Mouse (Mus musculus) ovary, adult 10 weeks (tissue): ENCODE data around the gene Vil1. TPM values are rescaled to one million over a fixed set of nuclear protein-coding genes. Genes with fewer than 3 reads are reported as not detected.

Experiments
- polyA plus RNA-seq: library from polyadenylated mRNA; stranded (reverse); fragments of 350-450 nt; fragmentation: Illumina TruSeq; extraction: RNeasy Lipid Tissue Mini Kit (QIAGEN cat#74804); gene quantifications from one replicate; pipeline ENCODE4 v1.2.3, GENCODE M21; 2014

Vil1 gene
- 0.83 TPM for polyA plus RNA-seq

DNA sequence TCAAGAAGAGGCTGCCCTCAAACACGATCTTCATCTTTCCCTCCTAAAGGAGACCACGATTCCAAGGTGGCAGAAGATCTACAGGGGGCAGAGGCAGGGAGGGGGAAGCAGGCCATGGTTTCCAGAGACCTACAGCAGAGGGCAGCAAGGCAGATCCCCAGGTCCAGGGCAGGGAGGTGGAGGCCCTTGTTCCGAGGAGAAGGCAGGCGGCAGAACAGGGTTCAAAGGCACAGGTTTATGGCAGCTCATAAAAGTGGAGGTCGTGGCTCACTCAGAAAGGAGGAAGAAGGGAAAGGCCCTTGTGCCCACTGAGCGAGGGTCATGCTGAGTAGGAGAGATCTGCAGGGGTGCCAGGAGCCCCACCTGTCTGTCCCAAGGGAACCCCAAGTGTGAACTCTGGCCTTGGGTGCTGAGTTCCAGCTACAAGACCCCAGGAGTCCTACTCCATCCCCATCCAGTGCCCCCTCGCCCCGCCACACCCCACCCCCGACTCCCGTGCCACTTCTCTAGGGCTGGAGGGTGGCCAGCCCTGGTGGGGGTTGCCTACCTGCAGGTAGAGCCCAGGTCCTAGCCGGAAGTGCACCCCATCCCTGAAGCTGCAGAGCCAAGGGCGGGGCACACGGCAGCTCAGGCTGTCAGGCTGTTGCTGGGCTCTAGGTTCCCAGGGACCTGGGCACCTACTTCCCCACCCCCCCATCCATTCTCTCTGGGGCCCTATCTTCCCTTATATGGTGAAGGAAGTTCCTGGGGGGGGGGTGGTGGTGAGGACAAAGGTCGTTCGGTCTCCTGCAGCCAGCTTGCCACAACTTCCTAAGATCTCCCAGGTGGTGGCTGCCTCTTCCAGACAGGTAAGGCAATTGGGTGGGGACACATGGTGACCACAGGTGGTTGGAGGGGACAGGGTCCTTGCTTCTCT, at the start of gene Vil1:
TSS of gene Vil1 (plus strand) at position 788 of the 916 bp plus-strand sequence.

DNA sequence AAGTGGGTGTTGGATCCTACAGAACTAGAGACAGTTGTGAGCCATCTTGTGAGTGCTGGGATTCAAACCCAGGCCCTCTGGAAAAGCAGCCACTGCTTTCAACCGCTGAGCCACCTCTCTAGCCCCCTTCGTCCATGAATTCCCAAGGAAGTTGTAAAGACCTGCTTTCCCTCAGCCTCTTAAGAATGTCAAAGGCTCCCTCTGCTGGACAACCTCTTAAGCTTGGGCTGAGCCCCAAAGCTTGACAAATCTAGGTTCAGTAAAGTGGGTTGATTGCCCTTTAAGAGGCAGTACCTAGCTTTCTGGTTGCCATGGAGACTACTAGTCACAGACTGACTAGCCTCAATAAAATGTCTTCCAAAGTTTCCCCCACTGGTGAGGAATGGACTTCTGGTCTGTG, 47.4 kb upstream of the Vil1 start, which contains the start of gene Catip:
TSS of gene Catip (plus strand) at position 297 of the 400 bp plus-strand sequence.

DNA sequence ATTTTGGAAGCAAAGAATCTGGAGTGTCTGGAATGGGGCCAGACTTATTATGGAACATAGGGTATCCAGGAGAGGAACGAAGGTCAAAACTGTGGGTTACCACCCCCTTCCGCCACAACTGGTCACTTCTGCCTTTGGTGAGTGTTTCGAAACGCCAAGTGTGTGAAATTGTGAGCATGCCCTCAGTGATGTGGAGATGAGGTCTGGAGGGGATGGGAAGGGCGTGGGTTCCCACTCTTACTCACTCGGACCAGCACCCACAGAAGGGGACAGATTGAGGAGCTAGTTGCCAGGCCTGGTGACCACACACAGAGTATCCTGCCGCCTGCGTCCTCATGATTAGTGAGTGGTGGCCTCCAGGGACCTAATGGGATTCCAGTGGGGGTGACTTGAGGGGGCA, 34.2 kb upstream of the Vil1 start, which contains the start of gene Slc11a1:
TSS of gene Slc11a1 (plus strand) at position 216 of the 400 bp plus-strand sequence.

DNA sequence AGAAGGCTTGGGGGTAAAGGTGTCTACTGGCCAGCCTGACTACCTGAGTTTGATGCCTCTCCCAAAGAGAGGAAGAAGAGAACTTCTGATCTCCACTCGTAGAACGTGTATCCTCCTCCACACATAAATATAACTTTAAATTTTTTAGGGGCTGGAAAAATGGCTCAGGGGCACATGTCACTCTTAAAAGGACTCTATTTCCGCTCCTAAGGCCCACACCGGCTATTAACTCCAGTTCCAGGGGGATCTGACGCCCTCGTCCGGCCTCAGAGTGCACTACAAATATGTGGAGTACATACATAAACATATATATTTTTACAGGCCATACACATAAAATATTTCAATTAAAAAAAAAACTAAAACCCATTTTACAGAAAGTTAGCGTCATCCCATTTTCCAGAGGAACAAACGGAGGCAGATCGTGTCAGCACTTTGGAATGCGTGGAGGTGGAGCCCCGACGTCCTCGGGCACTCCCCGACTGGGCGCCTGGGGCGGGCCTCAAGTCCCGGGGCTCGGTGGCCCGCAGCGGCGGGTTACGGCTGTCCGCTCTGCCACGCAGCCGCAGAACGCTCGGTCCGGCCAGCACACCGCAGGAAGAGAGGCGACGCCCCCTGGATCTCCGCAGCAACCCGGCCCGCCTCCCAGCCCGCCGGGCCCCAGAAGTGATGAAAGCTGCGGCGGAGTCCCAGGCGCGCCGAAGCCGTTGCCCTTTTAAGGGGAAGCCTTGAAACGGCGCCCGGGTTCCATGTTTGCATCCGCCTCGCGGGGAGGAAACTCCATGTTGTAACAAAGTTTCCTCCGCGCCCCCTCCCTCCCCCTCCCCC, 18.0 kb upstream of the Vil1 start, which contains the start of gene Ctdsp1:
TSS of gene Ctdsp1 (plus strand) at position 586 of the 825 bp plus-strand sequence.

Other genes starting within 250 kb of the Vil1 start
- not detected for gene Cxcr1, start 214.7 kb upstream of the Vil1 start, polyA plus RNA-seq
- 525 TPM for gene Arpc2, start 173.3 kb upstream of the Vil1 start, polyA plus RNA-seq
- gene Gpbar1, start 130.8 kb upstream of the Vil1 start, polyA plus RNA-seq: not detected
- 2.7 TPM for gene Aamp, start 124.6 kb upstream of the Vil1 start, polyA plus RNA-seq
- gene Pnkd, start 124.4 kb upstream of the Vil1 start, polyA plus RNA-seq: 1.7 TPM
- 23.4 TPM for gene Tmbim1, start 103.8 kb upstream of the Vil1 start, polyA plus RNA-seq
- 0.66 TPM for gene Catip, start 47.3 kb upstream of the Vil1 start, polyA plus RNA-seq
- 1.0 TPM for gene Slc11a1, start 34.2 kb upstream of the Vil1 start, polyA plus RNA-seq
- gene Ctdsp1, start 17.9 kb upstream of the Vil1 start, polyA plus RNA-seq: 19.9 TPM
- gene Cnot9, start 96.7 kb downstream of the Vil1 start, polyA plus RNA-seq: 40.9 TPM
- gene Plcd4, start 133.5 kb downstream of the Vil1 start, polyA plus RNA-seq: not detected
- gene Usp37, start 134.9 kb downstream of the Vil1 start, polyA plus RNA-seq: 46.6 TPM
- gene Zfp142, start 178.9 kb downstream of the Vil1 start, polyA plus RNA-seq: 7.6 TPM
- 4.4 TPM for gene Bcs1l, start 178.9 kb downstream of the Vil1 start, polyA plus RNA-seq
- 14.6 TPM for gene Rnf25, start 192.0 kb downstream of the Vil1 start, polyA plus RNA-seq
- gene Stk36, start 192.1 kb downstream of the Vil1 start, polyA plus RNA-seq: 4.6 TPM